Mouse (Mus musculus): ENCODE measurements around the gene Slc1a3.

Slc1a3 gene

DNA sequence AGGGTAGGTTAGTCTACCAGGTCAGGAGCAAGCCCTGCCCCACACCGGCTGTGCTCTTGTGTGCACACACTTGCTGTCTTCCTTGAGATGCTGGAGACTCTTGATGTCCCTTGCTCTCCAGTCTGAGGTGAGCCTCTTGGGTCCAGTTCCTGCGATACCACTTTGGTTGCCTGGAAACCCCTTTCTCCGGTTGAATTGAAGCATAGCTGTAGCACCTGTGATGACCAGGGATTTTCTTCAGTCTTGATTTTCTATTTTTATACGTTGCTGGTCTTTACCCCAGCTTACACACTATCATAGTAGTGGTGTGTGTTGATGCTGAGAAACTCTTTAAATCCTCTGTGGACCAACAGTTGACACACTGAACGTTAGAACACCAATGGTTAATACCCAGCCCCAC, 95.9 kb downstream of the Slc1a3 start:
- DNase-seq (ENCODE audit: low read depth, low spot score) = no peak

DNA sequence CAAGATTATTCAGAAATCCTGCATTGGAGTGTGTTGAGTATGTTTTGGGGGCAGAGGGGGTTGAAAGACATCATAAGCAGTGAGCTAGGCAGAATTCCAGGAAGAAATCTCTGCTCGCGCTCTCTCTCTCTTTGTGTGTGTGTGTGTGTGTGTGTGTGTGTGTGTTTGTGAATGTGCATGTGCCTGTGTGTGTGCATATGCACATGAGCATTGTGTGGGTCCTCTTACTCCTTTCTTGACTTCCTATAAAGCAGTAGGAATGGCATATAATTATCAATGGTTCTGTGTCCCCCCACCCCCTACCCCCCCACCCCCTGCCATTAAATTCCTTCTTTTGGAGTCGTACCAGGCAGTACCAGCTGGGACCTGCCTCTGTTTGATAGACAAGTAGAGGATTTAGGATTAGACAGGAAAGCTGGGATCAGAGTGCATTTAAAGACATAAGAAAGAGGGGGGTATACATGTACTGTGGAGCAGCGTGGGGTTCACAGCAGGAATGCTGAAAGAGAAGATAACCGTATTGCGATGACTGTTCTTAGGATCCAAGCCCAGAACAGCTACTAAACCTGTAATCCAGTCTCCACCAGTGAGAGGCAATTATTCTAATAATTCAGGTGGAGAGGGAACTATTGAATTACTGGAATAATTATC, 104.9 kb downstream of the Slc1a3 start:
- DNase-seq (ENCODE audit: low read depth, low spot score) = no peak

DNA sequence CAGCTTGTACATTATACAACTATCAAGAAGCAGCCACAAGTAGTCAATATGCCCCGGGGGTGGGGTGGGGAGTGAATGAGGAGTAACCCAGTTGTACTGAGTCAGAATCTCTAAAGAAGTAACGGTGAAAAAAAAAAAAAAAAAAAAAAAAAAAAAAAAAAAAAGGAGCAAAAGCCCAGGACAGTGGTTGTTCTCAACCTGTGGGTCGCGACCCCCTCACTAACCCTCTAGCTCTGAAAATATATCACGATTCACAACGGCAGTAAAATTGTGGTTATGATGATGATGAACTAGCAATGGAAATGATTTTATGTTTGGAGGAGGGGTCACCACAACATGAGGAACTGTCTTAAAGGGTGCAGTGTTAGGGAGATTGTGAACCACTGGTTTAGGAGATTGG, 108.2 kb downstream of the Slc1a3 start:
- DNase-seq (ENCODE audit: low read depth, low spot score) = no peak

DNA sequence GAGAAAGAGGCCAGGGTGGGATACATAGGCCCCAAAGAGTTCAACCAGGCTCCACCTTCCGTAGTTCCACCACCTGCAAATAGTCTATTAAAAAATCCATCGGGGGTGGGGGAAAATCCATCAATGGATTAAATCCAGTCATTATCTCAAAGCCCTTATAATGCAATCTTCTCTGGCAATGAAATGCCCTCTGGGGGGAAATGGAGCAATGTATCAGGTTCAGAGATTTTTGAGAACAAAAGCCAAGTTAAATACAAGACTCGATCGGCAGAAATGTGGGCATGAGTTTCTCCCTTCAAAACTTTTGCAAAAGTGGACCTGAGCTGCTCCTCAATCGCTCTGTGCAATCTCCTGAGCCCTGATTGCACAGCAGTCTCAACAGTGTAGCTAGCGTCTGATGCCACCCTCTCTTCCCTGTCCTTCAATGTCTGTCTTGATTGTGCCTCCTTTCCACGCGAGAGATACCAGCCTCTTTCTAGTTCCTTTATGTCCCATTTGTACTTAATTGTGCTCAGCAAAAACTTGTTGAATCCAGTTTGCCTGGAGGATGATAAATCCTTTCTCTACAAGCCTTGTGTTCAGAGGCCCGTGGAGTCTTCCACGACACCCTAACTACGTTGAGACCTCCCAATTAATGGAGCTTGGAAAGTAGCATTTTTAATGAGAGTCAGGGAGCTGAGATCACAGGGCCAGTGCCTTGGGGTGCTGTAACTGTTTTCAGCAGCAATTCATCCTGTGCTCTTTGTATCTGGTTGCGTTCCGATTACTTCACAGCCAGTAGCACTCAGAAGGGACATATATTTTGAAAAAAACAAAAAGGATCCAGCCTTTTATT, 109.0 kb downstream of the Slc1a3 start:
- DNase-seq (ENCODE audit: low read depth, low spot score) = no peak

DNA sequence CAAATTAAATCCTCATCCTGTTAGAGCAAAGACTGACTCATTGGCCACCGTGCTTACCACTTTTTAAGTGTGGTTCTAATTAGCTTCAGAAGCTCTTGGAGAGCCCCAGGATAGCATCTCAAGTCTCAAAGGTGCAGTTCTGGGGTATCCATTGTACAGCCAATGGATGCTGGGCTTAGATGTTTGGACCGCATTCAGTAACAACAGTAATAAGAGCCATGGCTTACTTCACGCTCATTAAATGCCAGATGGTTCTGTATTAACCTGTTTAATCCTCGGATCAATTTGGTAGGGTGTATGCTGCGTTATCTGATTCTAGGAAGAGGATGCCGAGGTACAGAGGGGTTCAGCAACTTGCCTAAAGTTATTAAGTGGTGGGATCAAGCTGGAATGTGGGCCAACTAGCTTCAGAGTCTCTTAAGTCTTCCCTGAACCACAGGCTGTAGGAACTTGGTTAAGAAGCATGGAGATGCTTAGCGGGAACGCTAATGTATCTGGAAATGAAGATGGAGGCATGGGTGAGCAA, 114.1 kb downstream of the Slc1a3 start:
- no peak for DNase-seq (ENCODE audit: low read depth, low spot score)

DNA sequence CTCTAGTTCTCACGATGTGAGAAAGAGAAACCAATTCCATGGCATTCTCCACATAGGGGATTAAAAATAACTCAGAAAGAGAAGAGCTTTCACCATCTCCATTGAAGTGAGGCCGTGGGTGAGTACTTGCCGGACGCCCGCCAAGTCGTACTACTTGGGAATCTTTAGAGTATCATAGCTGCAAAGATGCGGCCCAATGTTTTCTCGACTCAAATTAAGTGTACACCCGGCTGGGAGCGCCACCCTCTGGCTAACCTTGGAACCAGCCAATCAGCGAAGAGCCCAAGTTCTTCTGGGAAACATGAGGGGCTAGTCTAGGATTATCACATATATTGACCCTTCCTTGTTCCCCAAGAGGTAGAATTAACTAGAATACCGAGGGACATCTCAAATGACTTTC, 115.3 kb downstream of the Slc1a3 start:
- DNase-seq (ENCODE audit: low read depth, low spot score) = peak; percentile 33

- peak; percentile 82 for DNase-seq (ENCODE audit: low read depth, low spot score)
These were observed 121.0 kb downstream of the Slc1a3 start for GRCm38 (mm10) chr15:8589503-8590116.

GRCm38 (mm10) chr15:8588065-8588464, 122.5 kb downstream of the Slc1a3 start:
- DNase-seq (ENCODE audit: low read depth, low spot score) = no peak

DNA sequence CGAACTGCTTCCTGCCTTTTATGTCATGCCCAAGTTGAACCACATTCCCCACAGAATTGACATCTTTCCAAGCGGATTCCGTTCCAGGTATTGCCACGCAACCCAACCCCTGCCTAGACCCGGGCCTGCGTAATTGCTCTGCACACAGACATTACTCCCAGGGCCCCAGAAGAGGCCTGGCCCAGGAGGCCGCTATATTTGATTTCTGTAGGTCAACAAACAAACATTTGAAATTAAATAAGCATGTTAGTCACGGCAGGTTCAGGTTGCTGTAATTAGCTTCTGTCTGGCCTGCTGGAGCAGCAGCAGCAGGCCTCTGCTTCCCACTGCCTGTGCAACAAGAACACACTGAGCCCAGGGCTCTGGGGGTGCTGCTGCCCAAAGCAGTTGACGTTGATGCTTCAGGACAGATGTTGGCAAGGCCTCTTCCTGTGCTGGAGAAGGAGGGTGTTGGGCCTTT, 123.7 kb downstream of the Slc1a3 start:
- DNase-seq (ENCODE audit: low read depth, low spot score) = no peak
